Mouse (Mus musculus) liver, embryonic 16.5 days (tissue): ENCODE measurements around the gene Btn1a1. TPM values are rescaled to one million over a fixed set of nuclear protein-coding genes. Genes with fewer than 3 reads are reported as not detected.
A peak's percentile ranks its signal among the peaks of the same experiment; 100 is the strongest.

Source experiments
- ATAC-seq: fragments of 200-750 bp; cut with Nextera tagmentation; 2 replicates; pipeline ENCODE4 v1.8.0; 2017; ENCODE audit warnings: low read depth, mild to moderate bottlenecking, moderate number of reproducible peaks, moderate library complexity
- H3K27ac ChIP-seq: fragments of 300-500 bp; sonication (generic); 2 replicates; pipeline ENCODE4 v1.5.1; 2014; ENCODE audit warnings: mild to moderate bottlenecking, low read length
- H3K27me3 ChIP-seq: fragments of 300-500 bp; sonication (generic); 2 replicates; pipeline ENCODE4 v1.6.1; 2014; ENCODE audit warnings: low read depth, low read length, mixed read lengths; ENCODE audit not compliant: control insufficient read depth, insufficient read depth
- H3K36me3 ChIP-seq: fragments of 300-500 bp; sonication (generic); 2 replicates; pipeline ENCODE4 v1.6.1; 2014; ENCODE audit warnings: mild to moderate bottlenecking; ENCODE audit not compliant: control insufficient read depth, insufficient read depth
- H3K4me1 ChIP-seq: fragments of 300-500 bp; sonication (generic); 2 replicates; pipeline ENCODE4 v1.6.1; 2014; ENCODE audit warnings: low read depth, low read length, mixed read lengths; ENCODE audit not compliant: control insufficient read depth
- H3K4me2 ChIP-seq: fragments of 300-500 bp; sonication (generic); 2 replicates; pipeline ENCODE4 v1.6.1; 2014; ENCODE audit warnings: low read depth, low read length, mixed read lengths
- H3K4me3 ChIP-seq: fragments of 300-500 bp; sonication (generic); 2 replicates; pipeline ENCODE4 v1.5.1; 2014; ENCODE audit warnings: low read depth, mild to moderate bottlenecking, low read length
- H3K9ac ChIP-seq: fragments of 300-500 bp; sonication (generic); 2 replicates; pipeline ENCODE4 v1.6.1; 2014; ENCODE audit warnings: low read depth, low read length
- H3K9me3 ChIP-seq: fragments of 300-500 bp; sonication (generic); replicated peaks from 2 replicates; pipeline ENCODE4 v1.6.1; 2016; ENCODE audit warnings: low read length; ENCODE audit not compliant: control insufficient read depth
- WGBS: fragments of 180-500 bp; shearing (Covaris S2); extraction: QIAGEN DNeasy Blood & Tissue Kit; methylation state at CpG from one replicate; pipeline ENCODE4 v1.1.7; 2014; ENCODE audit not compliant: insufficient replicate concordance; 5-methylcytosine and 5-hydroxymethylcytosine counted together
- polyA plus RNA-seq: library from polyadenylated mRNA; unstranded; fragments of >200 nt; fragmentation: Nextera tagmentation; extraction: Ambion mirVana; gene quantifications from 2 replicates; pipeline ENCODE4 v1.2.1, GENCODE M21; 2015

Gene Btn1a1
- polyA plus RNA-seq, 1 experiment from 2014 or later: 2.0 TPM

- Histone ChIP-seq H3K27ac (no peak overlapping the region), H3K4me3 (no peak overlapping the region), H3K4me2 (no peak overlapping the region), H3K4me1 (peaks cover 54% of the 10 kb centered on the region), H3K36me3 (no peaks in the 10 kb centered on the region), H3K9ac (no peak overlapping the region), H3K27me3 (no peaks in the 10 kb centered on the region), H3K9me3 (no peaks in the 10 kb centered on the region)
- no peak for ATAC-seq
- WGBS: 70% methylated on average over 4 of the region's 4 CpGs
These were observed 37.2 kb upstream of the Btn1a1 start for GRCm38 (mm10) chr13:23502916-23503315.

- no peak overlapping the region for H3K27ac ChIP-seq
- H3K4me2 ChIP-seq: peak overlapping the region; percentile 56
- ATAC-seq: no peak
- H3K27me3 ChIP-seq: no peaks in the 10 kb centered on the region
- no peaks in the 10 kb centered on the region for H3K9me3 ChIP-seq
- WGBS: 26% methylated on average over 9 of the region's 9 CpGs
- H3K9ac ChIP-seq: peak overlapping the region; percentile 23
- H3K4me3 ChIP-seq: peak overlapping the region; percentile 26
- no peaks in the 10 kb centered on the region for H3K36me3 ChIP-seq
- H3K4me1 ChIP-seq: peaks cover 50% of the 10 kb centered on the region
These were observed 36.4 kb upstream of the Btn1a1 start for GRCm38 (mm10) chr13:23502031-23502567.

GRCm38 (mm10) chr13:23501511-23501910 is 35.8 kb upstream of the Btn1a1 start:
- Histone ChIP-seq H3K9ac (no peak overlapping the region; the same call in 1 of the 2 replicates), H3K4me3 (peak overlapping the region; percentile 26), H3K4me1 (peaks cover 44% of the 10 kb centered on the region), H3K27ac (no peak overlapping the region), H3K9me3 (no peaks in the 10 kb centered on the region), H3K36me3 (no peaks in the 10 kb centered on the region), H3K27me3 (no peaks in the 10 kb centered on the region), H3K4me2 (peak overlapping the region; percentile 56)
- ATAC-seq: no peak
- 26% methylated on average over 5 of the region's 5 CpGs for WGBS

- H3K4me2 ChIP-seq: peak overlapping the region; percentile 56
- H3K4me1 ChIP-seq: peaks cover 37% of the 10 kb centered on the region
- no peaks in the 10 kb centered on the region for H3K36me3 ChIP-seq
- H3K4me3 ChIP-seq: peak overlapping the region; percentile 21; the same call in 1 of the 2 replicates
- WGBS: under 1% methylated on average over 17 of the region's 17 CpGs
- no peak overlapping the region for H3K27ac ChIP-seq
- H3K9me3 ChIP-seq: no peaks in the 10 kb centered on the region
- peak; percentile 80 for ATAC-seq
- no peaks in the 10 kb centered on the region for H3K27me3 ChIP-seq
- H3K9ac ChIP-seq: no peak overlapping the region
These were observed 34.9 kb upstream of the Btn1a1 start for GRCm38 (mm10) chr13:23500424-23501200.

GRCm38 (mm10) chr13:23499943-23500342 is 34.2 kb upstream of the Btn1a1 start:
- H3K4me3 ChIP-seq: no peak overlapping the region
- peak; percentile 28; the same call in 1 of the 2 replicates for ATAC-seq
- 0 out of 2 replicates have a peak overlapping the region, but pooled peaks have one; percentile 60 for H3K4me2 ChIP-seq
- no peak overlapping the region for H3K27ac ChIP-seq
- WGBS: 6% methylated on average over 7 of the region's 7 CpGs
- no peaks in the 10 kb centered on the region for H3K36me3 ChIP-seq
- peaks cover 30% of the 10 kb centered on the region for H3K4me1 ChIP-seq
- H3K9ac ChIP-seq: no peak overlapping the region
- no peaks in the 10 kb centered on the region for H3K9me3 ChIP-seq
- no peaks in the 10 kb centered on the region for H3K27me3 ChIP-seq

GRCm38 (mm10) chr13:23498653-23499052 is 33.0 kb upstream of the Btn1a1 start:
- Histone ChIP-seq H3K4me1 (peaks cover 23% of the 10 kb centered on the region), H3K36me3 (no peaks in the 10 kb centered on the region), H3K4me2 (peak overlapping the region; percentile 60), H3K9ac (no peak overlapping the region), H3K27ac (no peak overlapping the region), H3K27me3 (no peaks in the 10 kb centered on the region), H3K9me3 (no peaks in the 10 kb centered on the region), H3K4me3 (peak overlapping the region; percentile 48)
- 16% methylated on average over 10 of the region's 10 CpGs for WGBS
- no peak for ATAC-seq

GRCm38 (mm10) chr13:23497656-23498321 is 32.1 kb upstream of the Btn1a1 start:
- no peak overlapping the region for H3K27ac ChIP-seq
- peak overlapping the region; percentile 60 for H3K4me2 ChIP-seq
- ATAC-seq: peak; percentile 48
- H3K9me3 ChIP-seq: no peaks in the 10 kb centered on the region
- no peaks in the 10 kb centered on the region for H3K27me3 ChIP-seq
- H3K4me3 ChIP-seq: peak overlapping the region; percentile 48
- H3K9ac ChIP-seq: no peak overlapping the region
- no peaks in the 10 kb centered on the region for H3K36me3 ChIP-seq
- H3K4me1 ChIP-seq: peaks cover 20% of the 10 kb centered on the region
- WGBS: 4% methylated on average over 19 of the region's 19 CpGs

- Histone ChIP-seq H3K4me2 (no peak overlapping the region), H3K9ac (no peak overlapping the region), H3K27ac (no peak overlapping the region), H3K36me3 (no peaks in the 10 kb centered on the region), H3K27me3 (no peaks in the 10 kb centered on the region), H3K4me3 (no peak overlapping the region), H3K4me1 (peaks cover 22% of the 10 kb centered on the region), H3K9me3 (no peaks in the 10 kb centered on the region)
- no peak for ATAC-seq
- 67% methylated on average over 6 of the region's 6 CpGs for WGBS
These were observed 29.8 kb upstream of the Btn1a1 start for GRCm38 (mm10) chr13:23495526-23495925.

GRCm38 (mm10) chr13:23491990-23492389 is 26.3 kb upstream of the Btn1a1 start:
- no peaks in the 10 kb centered on the region for H3K9me3 ChIP-seq
- H3K27ac ChIP-seq: no peak overlapping the region
- H3K36me3 ChIP-seq: no peaks in the 10 kb centered on the region
- H3K4me3 ChIP-seq: peak overlapping the region; percentile 53
- H3K4me1 ChIP-seq: peaks cover 14% of the 10 kb centered on the region
- 14% methylated on average over 14 of the region's 14 CpGs for WGBS
- peak overlapping the region; percentile 66 for H3K4me2 ChIP-seq
- peak overlapping the region; percentile 21; the same call in 1 of the 2 replicates for H3K9ac ChIP-seq
- ATAC-seq: no peak
- peaks cover 5% of the 10 kb centered on the region for H3K27me3 ChIP-seq
